Mouse (Mus musculus) embryonic facial prominence, embryonic 13.5 days (tissue): ENCODE results near the gene Sbk3. TPM values are rescaled to one million over a fixed set of nuclear protein-coding genes. Genes with fewer than 3 reads are reported as not detected.

Experiments
- ATAC-seq: fragments of 200-750 bp; cut with Nextera tagmentation; 2 replicates; pipeline ENCODE4 v1.8.0; 2017; ENCODE audit warnings: low read depth; ENCODE audit not compliant: insufficient number of reproducible peaks, insufficient read depth, low FRiP score, low TSS enrichment
- H3K27ac ChIP-seq: fragments of 300-500 bp; sonication (generic); 2 replicates; pipeline ENCODE4 v1.5.1; 2015; ENCODE audit warnings: moderate library complexity, mild to moderate bottlenecking, inconsistent platforms
- H3K27me3 ChIP-seq: fragments of 300-500 bp; sonication (generic); 2 replicates; pipeline ENCODE4 v1.6.1; 2015; ENCODE audit warnings: mild to moderate bottlenecking, inconsistent platforms
- H3K36me3 ChIP-seq: fragments of 300-500 bp; sonication (generic); 2 replicates; pipeline ENCODE4 v1.6.1; 2015; ENCODE audit warnings: mild to moderate bottlenecking, inconsistent platforms
- H3K4me1 ChIP-seq: fragments of 300-500 bp; sonication (generic); 2 replicates; pipeline ENCODE4 v1.6.1; 2015; ENCODE audit warnings: inconsistent platforms
- H3K4me2 ChIP-seq: fragments of 300-500 bp; sonication (generic); 2 replicates; pipeline ENCODE4 v1.6.1; 2015; ENCODE audit warnings: moderate library complexity, mild to moderate bottlenecking, inconsistent platforms
- H3K4me3 ChIP-seq: fragments of 300-500 bp; sonication (generic); 2 replicates; pipeline ENCODE4 v1.5.1; 2015; ENCODE audit warnings: mild to moderate bottlenecking, inconsistent platforms
- H3K9ac ChIP-seq: fragments of 300-500 bp; sonication (generic); 2 replicates; pipeline ENCODE4 v1.6.1; 2015; ENCODE audit warnings: mild to moderate bottlenecking, inconsistent platforms
- H3K9me3 ChIP-seq: fragments of 300-500 bp; sonication (generic); 2 replicates; pipeline ENCODE4 v1.6.1; 2016; ENCODE audit warnings: inconsistent platforms
- WGBS: fragments of 180-500 bp; shearing (Covaris S2); methylation state at CpG from one replicate; pipeline ENCODE4 v1.1.7; 2015; ENCODE audit warnings: mixed read lengths; 5-methylcytosine and 5-hydroxymethylcytosine counted together
- polyA plus RNA-seq: library from polyadenylated mRNA; unstranded; fragments of >200 nt; fragmentation: Nextera tagmentation; extraction: Ambion mirVana; gene quantifications from 2 replicates; pipeline ENCODE4 v1.2.1, GENCODE M21; 2015

Sbk3 gene
- polyA plus RNA-seq, 1 experiment from 2014 or later: not detected

GRCm38 (mm10) chr7:4947855-4948254 is 23.1 kb downstream of the Sbk3 start:
- WGBS: 33% methylated on average over 2 of the region's 2 CpGs
- Histone ChIP-seq H3K4me3 (no peak overlapping the region), H3K27ac (no peak overlapping the region), H3K9ac (no peak overlapping the region), H3K36me3 (no peaks in the 10 kb centered on the region), H3K27me3 (no peaks in the 10 kb centered on the region), H3K4me1 (no peaks in the 10 kb centered on the region), H3K9me3 (no peaks in the 10 kb centered on the region), H3K4me2 (no peak overlapping the region)
- no peak for ATAC-seq

DNA sequence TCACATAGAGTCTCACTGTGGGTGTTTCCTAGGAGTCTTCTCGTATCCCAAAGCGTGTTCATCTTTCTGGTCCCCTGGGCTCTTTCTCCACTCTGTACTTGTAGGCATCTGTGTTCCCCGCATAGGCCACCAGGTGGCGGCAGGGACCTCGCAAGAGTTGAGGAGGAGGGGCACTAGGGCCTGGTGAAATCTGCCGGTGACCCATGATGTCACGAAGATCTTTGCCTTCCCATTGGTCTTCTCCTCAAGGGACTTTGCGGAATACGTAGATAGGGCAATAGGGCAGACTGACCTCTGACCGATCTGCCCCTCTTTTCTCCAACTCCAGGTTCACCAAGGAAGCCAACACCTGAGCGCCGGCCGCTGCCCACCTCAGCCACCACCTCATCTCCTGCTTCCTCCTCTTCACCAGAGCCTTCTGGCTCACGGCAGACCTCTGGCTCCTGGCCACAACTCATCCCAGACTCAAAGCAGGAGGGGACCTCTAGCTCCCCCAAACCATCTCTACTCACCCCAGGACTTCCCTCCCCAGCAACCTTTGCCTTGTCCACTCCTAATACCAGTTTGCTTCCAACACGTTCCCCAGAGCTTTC is 27.6 kb downstream of the Sbk3 start:
- 18% methylated on average over 15 of the region's 15 CpGs for WGBS
- peak overlapping the region; percentile 30 for H3K4me3 ChIP-seq
- ATAC-seq: peak; percentile 59; the same call in 1 of the 2 replicates

DNA sequence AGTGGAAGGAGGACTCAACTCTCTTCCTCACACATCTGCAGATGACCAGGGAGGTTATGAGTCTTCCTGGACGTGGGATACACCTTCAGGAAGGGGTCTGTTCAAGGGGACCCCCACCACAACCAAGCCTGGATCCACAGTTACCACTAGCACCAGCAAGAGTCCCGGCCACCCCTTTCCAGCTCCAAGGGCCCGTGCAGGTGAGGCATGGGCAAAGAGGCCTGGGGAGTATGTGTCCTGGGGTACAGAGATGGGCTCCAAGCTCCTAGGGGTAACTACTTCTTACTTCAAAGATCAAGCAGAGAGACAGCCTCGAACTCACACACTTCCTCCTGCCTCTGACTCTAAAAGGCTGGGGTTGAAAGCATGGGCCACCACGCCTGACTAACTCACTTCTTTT is 28.3 kb downstream of the Sbk3 start:
- Histone ChIP-seq H3K36me3 (no peaks in the 10 kb centered on the region), H3K4me1 (no peaks in the 10 kb centered on the region), H3K27me3 (no peaks in the 10 kb centered on the region), H3K9me3 (no peaks in the 10 kb centered on the region), H3K9ac (no peak overlapping the region), H3K27ac (no peak overlapping the region), H3K4me3 (no peak overlapping the region), H3K4me2 (no peak overlapping the region)
- WGBS: 58% methylated on average over 5 of the region's 5 CpGs
- ATAC-seq: no peak

More for the DNA sequence above, 27.6 kb downstream of the Sbk3 start:
- H3K27ac ChIP-seq: no peak overlapping the region
- peak overlapping the region; percentile 53 for H3K4me2 ChIP-seq
- H3K36me3 ChIP-seq: no peaks in the 10 kb centered on the region
- no peak overlapping the region for H3K9ac ChIP-seq
- no peaks in the 10 kb centered on the region for H3K9me3 ChIP-seq
- no peaks in the 10 kb centered on the region for H3K4me1 ChIP-seq
- H3K27me3 ChIP-seq: no peaks in the 10 kb centered on the region

DNA sequence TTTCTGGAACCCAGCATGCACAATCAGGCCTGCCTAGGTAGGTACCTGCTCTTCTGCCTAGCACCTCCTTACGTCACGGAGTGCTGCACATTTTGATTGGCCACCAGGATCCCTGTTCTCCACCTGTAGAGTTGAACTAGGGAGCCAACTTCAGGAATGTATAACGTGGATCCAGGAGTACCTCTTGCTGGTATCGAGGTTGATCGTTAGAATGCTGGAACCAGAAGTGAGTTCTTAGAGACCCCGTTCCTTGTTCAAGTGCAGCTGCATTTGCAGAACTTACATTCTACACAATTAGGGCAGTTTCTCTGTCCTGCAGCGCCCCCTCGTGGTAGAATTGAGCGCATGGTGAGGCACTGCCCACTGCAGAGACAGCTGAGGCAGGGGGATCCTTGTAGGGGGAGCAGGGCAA is 30.9 kb downstream of the Sbk3 start:
- ATAC-seq: no peak
- Histone ChIP-seq H3K4me2 (no peak overlapping the region), H3K27ac (no peak overlapping the region), H3K4me1 (no peaks in the 10 kb centered on the region), H3K27me3 (no peaks in the 10 kb centered on the region), H3K36me3 (no peaks in the 10 kb centered on the region), H3K9ac (no peak overlapping the region), H3K4me3 (no peak overlapping the region), H3K9me3 (no peaks in the 10 kb centered on the region)
- WGBS: 17% methylated on average over 9 of the region's 9 CpGs

- Histone ChIP-seq H3K4me3 (no peak overlapping the region), H3K36me3 (no peaks in the 10 kb centered on the region), H3K27me3 (no peaks in the 10 kb centered on the region), H3K9me3 (no peaks in the 10 kb centered on the region), H3K9ac (no peak overlapping the region), H3K4me1 (no peaks in the 10 kb centered on the region), H3K27ac (no peak overlapping the region), H3K4me2 (no peak overlapping the region)
- ATAC-seq: no peak
- WGBS: 38% methylated on average over 2 of the region's 2 CpGs
Measured at GRCm38 (mm10) chr7:4938456-4938855, 32.5 kb downstream of the Sbk3 start.

DNA sequence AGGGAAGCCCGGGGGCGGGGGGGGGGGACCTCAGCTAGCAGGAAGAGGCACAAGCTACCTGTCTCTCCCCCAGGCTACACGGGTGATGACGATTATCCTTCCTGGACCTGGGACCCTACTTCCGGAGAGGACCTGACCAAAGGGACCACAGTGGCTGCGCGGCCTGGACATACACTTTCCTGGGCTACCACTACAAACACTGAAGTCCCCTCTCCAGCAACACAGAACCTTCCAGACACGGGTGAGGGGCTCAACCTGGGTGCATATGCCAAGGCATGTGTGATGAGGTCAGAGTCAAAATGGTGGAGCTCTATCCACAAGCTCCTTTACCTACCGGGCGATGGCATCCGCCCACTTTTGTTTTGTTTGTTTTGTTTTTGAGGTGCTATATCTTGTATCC is 33.6 kb downstream of the Sbk3 start:
- Histone ChIP-seq H3K4me2 (no peak overlapping the region), H3K9ac (no peak overlapping the region), H3K4me3 (no peak overlapping the region), H3K27me3 (no peaks in the 10 kb centered on the region), H3K4me1 (no peaks in the 10 kb centered on the region), H3K9me3 (no peaks in the 10 kb centered on the region), H3K27ac (no peak overlapping the region), H3K36me3 (no peaks in the 10 kb centered on the region)
- WGBS: 73% methylated on average over 11 of the region's 11 CpGs
- ATAC-seq: no peak

- no peaks in the 10 kb centered on the region for H3K4me1 ChIP-seq
- H3K4me3 ChIP-seq: no peak overlapping the region
- no peak overlapping the region for H3K27ac ChIP-seq
- no peak overlapping the region for H3K9ac ChIP-seq
- no peak overlapping the region for H3K4me2 ChIP-seq
- no peaks in the 10 kb centered on the region for H3K36me3 ChIP-seq
- no peaks in the 10 kb centered on the region for H3K9me3 ChIP-seq
- ATAC-seq: no peak
- H3K27me3 ChIP-seq: no peaks in the 10 kb centered on the region
- 77% methylated on average over 10 of the region's 10 CpGs for WGBS
Measured at GRCm38 (mm10) chr7:4936832-4937231, 34.1 kb downstream of the Sbk3 start.

DNA sequence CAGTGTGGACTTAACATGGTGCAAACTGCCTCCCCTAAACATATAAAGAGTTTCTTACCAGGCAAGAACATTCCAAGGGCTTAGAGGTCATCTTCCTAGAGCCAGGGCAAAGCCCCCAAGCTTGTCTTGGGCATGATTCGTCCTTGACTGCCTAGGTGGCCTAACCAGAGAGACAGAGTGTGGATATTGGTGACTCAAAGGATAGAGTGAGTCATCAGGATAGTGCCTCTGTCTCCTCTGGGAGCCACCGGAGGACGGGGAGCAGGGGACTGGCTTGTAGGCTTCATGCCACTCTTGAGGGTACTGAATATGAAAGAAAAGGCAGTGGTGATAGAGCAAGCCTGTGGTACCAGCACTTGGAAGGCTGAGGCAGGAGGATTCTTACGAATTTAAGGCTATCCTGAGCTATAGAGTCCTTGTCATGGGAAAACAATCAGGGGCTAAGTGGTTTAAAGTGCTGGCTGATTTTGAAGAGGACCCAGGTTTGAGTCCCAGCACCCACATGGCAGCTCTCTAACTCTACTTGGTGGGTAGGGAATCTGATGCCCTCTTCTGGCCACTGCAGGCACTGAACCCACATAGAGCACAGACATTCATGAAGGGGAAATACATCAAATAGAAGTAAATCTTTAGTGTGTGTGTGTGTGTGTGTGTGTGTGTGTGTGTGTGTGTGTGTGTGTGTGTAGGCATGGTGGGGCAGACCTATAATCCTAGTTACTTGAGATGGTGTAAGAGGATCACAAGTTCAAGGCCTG is 36.6 kb downstream of the Sbk3 start:
- Histone ChIP-seq H3K4me1 (no peaks in the 10 kb centered on the region), H3K27me3 (no peaks in the 10 kb centered on the region), H3K9ac (no peak overlapping the region), H3K4me2 (no peak overlapping the region), H3K9me3 (no peaks in the 10 kb centered on the region), H3K4me3 (no peak overlapping the region), H3K27ac (no peak overlapping the region), H3K36me3 (no peaks in the 10 kb centered on the region)
- no peak for ATAC-seq
- 80% methylated on average over 4 of the region's 4 CpGs for WGBS

DNA sequence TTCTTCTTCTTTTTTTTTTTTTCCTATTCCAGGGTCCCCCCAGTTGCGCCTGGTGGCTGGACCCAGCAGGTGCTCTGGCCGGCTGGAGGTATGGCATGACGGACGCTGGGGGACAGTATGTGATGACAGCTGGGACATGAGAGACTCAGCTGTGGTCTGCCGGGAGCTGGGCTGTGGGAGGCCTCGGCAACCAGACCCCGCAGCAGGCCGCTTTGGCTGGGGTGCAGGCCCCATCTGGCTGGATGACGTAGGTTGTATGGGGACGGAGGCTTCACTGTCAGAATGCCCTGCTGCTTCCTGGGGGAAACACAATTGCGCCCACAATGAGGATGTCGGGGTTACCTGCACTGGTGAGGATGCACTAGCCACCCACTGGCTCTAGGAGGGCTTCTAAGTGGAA is 37.9 kb downstream of the Sbk3 start:
- H3K9ac ChIP-seq: no peak overlapping the region; the same call in 1 of the 2 replicates
- H3K4me3 ChIP-seq: no peak overlapping the region
- H3K4me2 ChIP-seq: no peak overlapping the region
- H3K27ac ChIP-seq: no peak overlapping the region
- no peaks in the 10 kb centered on the region for H3K27me3 ChIP-seq
- H3K4me1 ChIP-seq: no peaks in the 10 kb centered on the region
- H3K9me3 ChIP-seq: no peaks in the 10 kb centered on the region
- no peaks in the 10 kb centered on the region for H3K36me3 ChIP-seq
- no peak for ATAC-seq
- WGBS: 78% methylated on average over 12 of the region's 12 CpGs

- Histone ChIP-seq H3K9me3 (no peaks in the 10 kb centered on the region), H3K4me2 (no peak overlapping the region), H3K27ac (no peak overlapping the region), H3K4me3 (no peak overlapping the region), H3K27me3 (no peaks in the 10 kb centered on the region), H3K4me1 (peaks cover 33% of the 10 kb centered on the region), H3K9ac (no peak overlapping the region), H3K36me3 (no peaks in the 10 kb centered on the region)
- WGBS: 86% methylated on average over 17 of the region's 17 CpGs
- ATAC-seq: no peak
Measured at GRCm38 (mm10) chr7:4928323-4928722, 42.6 kb downstream of the Sbk3 start.

- H3K27ac ChIP-seq: no peak overlapping the region
- H3K4me1 ChIP-seq: peaks cover 39% of the 10 kb centered on the region
Measured at GRCm38 (mm10) chr7:4927711-4928110, 43.3 kb downstream of the Sbk3 start.

GRCm38 (mm10) chr7:4926849-4927248 is 44.1 kb downstream of the Sbk3 start:
- 75% methylated on average over 16 of the region's 16 CpGs for WGBS
- no peak overlapping the region for H3K4me3 ChIP-seq
- H3K36me3 ChIP-seq: no peaks in the 10 kb centered on the region
- ATAC-seq: no peak
- no peak overlapping the region for H3K4me2 ChIP-seq
- peaks cover 47% of the 10 kb centered on the region for H3K4me1 ChIP-seq
- no peaks in the 10 kb centered on the region for H3K27me3 ChIP-seq
- no peak overlapping the region for H3K27ac ChIP-seq
- no peak overlapping the region for H3K9ac ChIP-seq
- no peaks in the 10 kb centered on the region for H3K9me3 ChIP-seq

More at GRCm38 (mm10) chr7:4927711-4928110, 43.3 kb downstream of the Sbk3 start:
- Histone ChIP-seq H3K9me3 (no peaks in the 10 kb centered on the region), H3K36me3 (no peaks in the 10 kb centered on the region), H3K9ac (no peak overlapping the region), H3K27me3 (no peaks in the 10 kb centered on the region), H3K4me3 (no peak overlapping the region), H3K4me2 (no peak overlapping the region)
- no peak for ATAC-seq
- 61% methylated on average over 8 of the region's 8 CpGs for WGBS
